ENCODE assay signal across 10 mouse cellular contexts in the genomic region with DNA sequence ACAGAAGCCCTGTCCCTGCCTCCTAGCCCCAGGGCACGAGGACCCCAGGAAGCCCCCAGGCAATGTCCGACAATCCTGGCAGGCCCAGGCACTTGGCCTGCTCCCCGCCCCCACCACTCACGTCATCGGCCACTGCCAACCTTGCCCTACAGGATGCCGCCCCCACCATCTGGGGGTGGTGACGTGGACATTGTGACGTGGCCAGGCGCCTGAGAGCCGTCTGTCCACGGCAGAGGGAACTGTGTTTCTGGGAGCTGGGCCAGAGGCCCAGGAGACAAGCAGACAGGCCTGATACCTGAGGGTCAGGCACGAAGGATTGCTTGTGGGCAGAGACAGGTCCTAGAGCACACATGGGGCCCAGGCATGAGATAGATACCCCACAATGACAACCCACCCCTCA. TPM values are rescaled to one million over a fixed set of nuclear protein-coding genes. Genes with fewer than 3 reads are reported as not detected.
A peak's percentile ranks its signal among the peaks of the same experiment; 100 is the strongest.
DNase-seq lines count a peak whose midpoint lies in the region; ATAC-seq lines count a peak whose summit lies in the region.
"Had no signal": no experiment of that assay in that cellular context is flagged by ENCODE, and none has a peak within 500 bp of the region (broad histone marks: within the 10 kb centered on the region; RNA-seq: fewer than 3 reads in every experiment).

No protein-coding gene starts in this region.

- intact Hi-C loops in heart, postnatal 36 days (cut with DNase I) = no loop called here

- H3K36me3 ChIP-seq in forebrain, embryonic 11.5 days (ENCODE audit: control insufficient read depth, insufficient read depth, low read length) = no peaks in the 10 kb centered on the region
- H3K36me3 ChIP-seq in liver, embryonic 12.5 days = no peaks in the 10 kb centered on the region
- H3K36me3 ChIP-seq: neural tube, embryonic 13.5 days; stomach, embryonic 15.5 days had no signal

- H3K27me3 ChIP-seq in forebrain, embryonic 11.5 days (ENCODE audit: control insufficient read depth, insufficient read depth, low read length) = no peaks in the 10 kb centered on the region
- H3K27me3 ChIP-seq in liver, embryonic 12.5 days (replicated peaks) = peaks cover 85% of the 10 kb centered on the region
- H3K27me3 ChIP-seq: stomach, embryonic 15.5 days had no signal

- no peak overlapping the region for H3K4me3 ChIP-seq in forebrain, embryonic 11.5 days (ENCODE audit: low read depth, low read length)
- no peak overlapping the region for H3K4me3 ChIP-seq in liver, embryonic 12.5 days
- H3K4me3 ChIP-seq: neural tube, embryonic 13.5 days; stomach, embryonic 15.5 days had no signal

- no peak overlapping the region for H3K9ac ChIP-seq in forebrain, embryonic 11.5 days (ENCODE audit: low read length)
- H3K9ac ChIP-seq in liver, embryonic 12.5 days = no peak overlapping the region
- H3K9ac ChIP-seq: stomach, embryonic 15.5 days had no signal

- no peak overlapping the region for H3K27ac ChIP-seq in forebrain, embryonic 11.5 days (ENCODE audit: low read depth, low read length)
- H3K27ac ChIP-seq in liver, embryonic 12.5 days = no peak overlapping the region
- H3K27ac ChIP-seq: neural tube, embryonic 13.5 days; stomach, embryonic 15.5 days had no signal

- no peak for ATAC-seq in forebrain, embryonic 11.5 days (replicated peaks; ENCODE audit: low FRiP score)
- ATAC-seq in liver, embryonic 12.5 days = no peak

- H3K9me3 ChIP-seq in forebrain, embryonic 11.5 days (ENCODE audit: control insufficient read depth, low read length) = no peaks in the 10 kb centered on the region
- H3K9me3 ChIP-seq in liver, embryonic 12.5 days (replicated peaks) = no peaks in the 10 kb centered on the region
- H3K9me3 ChIP-seq: neural tube, embryonic 13.5 days; stomach, embryonic 15.5 days had no signal

- DNase-seq in 3134 (ENCODE audit: extremely low read depth, insufficient read length, low spot score) (peak; percentile 80), 416B (ENCODE audit: low read depth) (peak; percentile 41)
- DNase-seq in cerebellum, postnatal 10 days = peak; percentile 98 to 99
- peak; percentile 69 for DNase-seq in heart, postnatal 36 days
- no peak for DNase-seq in forebrain, embryonic 11.5 days (ENCODE audit: low spot score)
- DNase-seq in thymus, postnatal 25 days = no peak

- H3K4me2 ChIP-seq in forebrain, embryonic 11.5 days (ENCODE audit: low read depth, low read length, severe bottlenecking) = no peak overlapping the region
- no peak overlapping the region for H3K4me2 ChIP-seq in liver, embryonic 12.5 days
- H3K4me2 ChIP-seq: neural tube, embryonic 13.5 days; stomach, embryonic 15.5 days had no signal

- H3K4me1 ChIP-seq in forebrain, embryonic 11.5 days (replicated peaks; ENCODE audit: control insufficient read depth, insufficient read depth, low read length) = peaks cover 15% of the 10 kb centered on the region; the same call in 1 of the 2 replicates
- H3K4me1 ChIP-seq in liver, embryonic 12.5 days = peaks cover 8% of the 10 kb centered on the region; the same call in 1 of the 2 replicates

- 84% methylated on average over 12 of the region's 12 CpGs for whole genome bisulfite sequencing in forebrain, embryonic 11.5 days
- 63% methylated on average over 12 of the region's 12 CpGs for WGBS in liver, embryonic 12.5 days (ENCODE audit: insufficient replicate concordance)

RNA-seq across cellular contexts. Expression of gene Syt7, which starts 28.5 kb away (rescaled TPM):
- total RNA-seq in heart, postnatal 36 days (2021) = 10 to 100 TPM; 39.4 to 41.6 TPM
- 3.2 and 7.7 TPM in 2 replicates for polyA plus RNA-seq in forebrain, embryonic 11.5 days (2014; fragmentation: Nextera tagmentation; extraction: Ambion mirVana)
- 0.56 and 0.91 TPM in 2 replicates for polyA plus RNA-seq in liver, embryonic 12.5 days (2016; fragmentation: Nextera tagmentation; extraction: Ambion mirVana)

RNA-seq across cellular contexts. Expression of gene Lrrc10b, which starts 39.8 kb away (rescaled TPM):
- 1 to 10 TPM; 1.0 to 1.1 TPM for total RNA-seq in heart, postnatal 36 days (2021)
- polyA plus RNA-seq in forebrain, embryonic 11.5 days (2014; fragmentation: Nextera tagmentation; extraction: Ambion mirVana) = 0.33 and 0.71 TPM in 2 replicates
- polyA plus RNA-seq in liver, embryonic 12.5 days (2016; fragmentation: Nextera tagmentation; extraction: Ambion mirVana) = 0.06 and 0.12 TPM in 2 replicates
- total RNA-seq: liver, adult 2 months had no signal
- polyA plus RNA-seq: liver, adult 2 months had no signal

Comparison
In these comparisons a context has a peak if more than half of its experiments do, and no peak if none do; other contexts are left out.
1. DNase-seq: peak in 3134 (single experiment), 416B (single experiment), cerebellum, postnatal 10 days (2 of 2) and heart, postnatal 36 days (2 of 2); none in forebrain, embryonic 11.5 days (single experiment) and thymus, postnatal 25 days (single experiment).